Mouse (Mus musculus): ENCODE measurements around the gene Cypt3. TPM values are rescaled to one million over a fixed set of nuclear protein-coding genes. Genes with fewer than 3 reads are reported as not detected.
A peak's percentile ranks its signal among the peaks of the same experiment; 100 is the strongest.

The Cypt3 gene
- polyA plus RNA-seq (2014; fragmentation: Nextera tagmentation; extraction: Ambion mirVana): not detected in 2 replicates

GRCm38 (mm10) chrX:153558293-153558692 is at the start of gene Cypt3:
TSS of gene Cypt3 (plus strand) at chrX:153558593.
- WGBS: 70% methylated on average over 7 of the region's 7 CpGs
- no peak for ATAC-seq (ENCODE audit: low FRiP score)
- no peak for DNase-seq (ENCODE audit: low spot score)
- no peak within 1 kb of the TSS for H3K4me3 ChIP-seq (ENCODE audit: low read depth, low read length)
- H3K9me3 ChIP-seq (ENCODE audit: control insufficient read depth, low read length): no peaks in the 10 kb centered on the region
- no peak within 1 kb of the TSS for H3K9ac ChIP-seq (ENCODE audit: low read depth, low read length)
- H3K27me3 ChIP-seq (ENCODE audit: control insufficient read depth, insufficient read depth, low read length): no peaks in the 10 kb centered on the region
- H3K4me1 ChIP-seq (replicated peaks; ENCODE audit: control insufficient read depth, insufficient read depth, low read length): no peaks in the 10 kb centered on the region
- H3K27ac ChIP-seq (ENCODE audit: low read depth, low read length): no peak within 1 kb of the TSS
- no peaks in the 10 kb centered on the region for H3K36me3 ChIP-seq (ENCODE audit: control insufficient read depth, insufficient read depth, low read length)
- no peak within 1 kb of the TSS for H3K4me2 ChIP-seq (replicated peaks; ENCODE audit: low read depth, low read length)

- H3K9me3 ChIP-seq (ENCODE audit: control insufficient read depth, low read length): no peaks in the 10 kb centered on the region
- ATAC-seq (ENCODE audit: low FRiP score) (no peak), DNase-seq (ENCODE audit: low spot score) (no peak)
- no peak overlapping the region for H3K4me3 ChIP-seq (ENCODE audit: low read depth, low read length)
- no peak overlapping the region for H3K4me2 ChIP-seq (replicated peaks; ENCODE audit: low read depth, low read length)
- H3K27ac ChIP-seq (ENCODE audit: low read depth, low read length): no peak overlapping the region
- H3K9ac ChIP-seq (ENCODE audit: low read depth, low read length): no peak overlapping the region
- H3K27me3 ChIP-seq (ENCODE audit: control insufficient read depth, insufficient read depth, low read length): no peaks in the 10 kb centered on the region
- H3K36me3 ChIP-seq (ENCODE audit: control insufficient read depth, insufficient read depth, low read length): no peaks in the 10 kb centered on the region
- no peaks in the 10 kb centered on the region for H3K4me1 ChIP-seq (replicated peaks; ENCODE audit: control insufficient read depth, insufficient read depth, low read length)
- 88% methylated on average over 5 of the region's 5 CpGs for WGBS
Measured at GRCm38 (mm10) chrX:153515491-153515890, 42.9 kb upstream of the Cypt3 start.

GRCm38 (mm10) chrX:153528399-153528798 is 30.0 kb upstream of the Cypt3 start:
- 21% methylated on average over 2 of the region's 2 CpGs for WGBS
- DNase-seq (ENCODE audit: low spot score): peak; percentile 28
- no peaks in the 10 kb centered on the region for H3K4me1 ChIP-seq (replicated peaks; ENCODE audit: control insufficient read depth, insufficient read depth, low read length)
- ATAC-seq (ENCODE audit: low FRiP score): no peak
- no peaks in the 10 kb centered on the region for H3K36me3 ChIP-seq (ENCODE audit: control insufficient read depth, insufficient read depth, low read length)
- no peak overlapping the region for H3K4me3 ChIP-seq (ENCODE audit: low read depth, low read length)
- no peak overlapping the region for H3K4me2 ChIP-seq (replicated peaks; ENCODE audit: low read depth, low read length)
- H3K27ac ChIP-seq (ENCODE audit: low read depth, low read length): no peak overlapping the region
- no peaks in the 10 kb centered on the region for H3K27me3 ChIP-seq (ENCODE audit: control insufficient read depth, insufficient read depth, low read length)
- H3K9me3 ChIP-seq (ENCODE audit: control insufficient read depth, low read length): no peaks in the 10 kb centered on the region
- H3K9ac ChIP-seq (ENCODE audit: low read depth, low read length): no peak overlapping the region

GRCm38 (mm10) chrX:153556634-153557033 is 1.8 kb upstream of the Cypt3 start:
- no peak overlapping the region for H3K9ac ChIP-seq (ENCODE audit: low read depth, low read length)
- no peak overlapping the region for H3K4me3 ChIP-seq (ENCODE audit: low read depth, low read length)
- DNase-seq (ENCODE audit: low spot score) (no peak), ATAC-seq (ENCODE audit: low FRiP score) (no peak)
- H3K27ac ChIP-seq (ENCODE audit: low read depth, low read length): no peak overlapping the region
- H3K9me3 ChIP-seq (ENCODE audit: control insufficient read depth, low read length): no peaks in the 10 kb centered on the region
- H3K4me2 ChIP-seq (replicated peaks; ENCODE audit: low read depth, low read length): no peak overlapping the region
- WGBS: 42% methylated on average over 2 of the region's 2 CpGs
- no peaks in the 10 kb centered on the region for H3K27me3 ChIP-seq (ENCODE audit: control insufficient read depth, insufficient read depth, low read length)
- no peaks in the 10 kb centered on the region for H3K4me1 ChIP-seq (replicated peaks; ENCODE audit: control insufficient read depth, insufficient read depth, low read length)
- no peaks in the 10 kb centered on the region for H3K36me3 ChIP-seq (ENCODE audit: control insufficient read depth, insufficient read depth, low read length)

- Histone ChIP-seq H3K4me2 (replicated peaks; ENCODE audit: low read depth, low read length) (no peak overlapping the region), H3K9ac (ENCODE audit: low read depth, low read length) (no peak overlapping the region), H3K4me1 (replicated peaks; ENCODE audit: control insufficient read depth, insufficient read depth, low read length) (no peaks in the 10 kb centered on the region), H3K27ac (ENCODE audit: low read depth, low read length) (no peak overlapping the region), H3K4me3 (ENCODE audit: low read depth, low read length) (no peak overlapping the region), H3K9me3 (ENCODE audit: control insufficient read depth, low read length) (no peaks in the 10 kb centered on the region), H3K36me3 (ENCODE audit: control insufficient read depth, insufficient read depth, low read length) (no peaks in the 10 kb centered on the region), H3K27me3 (ENCODE audit: control insufficient read depth, insufficient read depth, low read length) (no peaks in the 10 kb centered on the region)
- WGBS: 70% methylated on average over 1 of the region's 1 CpGs
- no peak for ATAC-seq (ENCODE audit: low FRiP score)
- DNase-seq (ENCODE audit: low spot score): no peak
Measured at GRCm38 (mm10) chrX:153564650-153565049, 6.3 kb downstream of the Cypt3 start.

- Histone ChIP-seq H3K4me1 (replicated peaks; ENCODE audit: control insufficient read depth, insufficient read depth, low read length) (no peaks in the 10 kb centered on the region), H3K36me3 (ENCODE audit: control insufficient read depth, insufficient read depth, low read length) (no peaks in the 10 kb centered on the region), H3K9ac (ENCODE audit: low read depth, low read length) (no peak overlapping the region), H3K9me3 (ENCODE audit: control insufficient read depth, low read length) (no peaks in the 10 kb centered on the region), H3K27me3 (ENCODE audit: control insufficient read depth, insufficient read depth, low read length) (no peaks in the 10 kb centered on the region), H3K4me2 (replicated peaks; ENCODE audit: low read depth, low read length) (no peak overlapping the region), H3K27ac (ENCODE audit: low read depth, low read length) (no peak overlapping the region), H3K4me3 (ENCODE audit: low read depth, low read length) (no peak overlapping the region)
- ATAC-seq (ENCODE audit: low FRiP score): no peak
- no peak for DNase-seq (ENCODE audit: low spot score)
- WGBS: 47% methylated on average over 2 of the region's 2 CpGs
Measured at GRCm38 (mm10) chrX:153599583-153599982, 41.2 kb downstream of the Cypt3 start.

Other genes with a start within 250 kb of the Cypt3 start
- gene Ubqln2, start 60.4 kb upstream of the Cypt3 start, polyA plus RNA-seq (2014; fragmentation: Nextera tagmentation; extraction: Ambion mirVana): 50.7 and 54.3 TPM in 2 replicates
- gene Kctd12b, start 137.8 kb downstream of the Cypt3 start, polyA plus RNA-seq (2014; fragmentation: Nextera tagmentation; extraction: Ambion mirVana): 3.9 and 4.7 TPM in 2 replicates
- 71.9 and 78.7 TPM in 2 replicates for gene Nbdy, start 165.0 kb downstream of the Cypt3 start, polyA plus RNA-seq (2014; fragmentation: Nextera tagmentation; extraction: Ambion mirVana)

All from hindbrain, embryonic 11.5 days (tissue).